ENCODE assay signal across 2 mouse cellular contexts in genomic region chr7:44304775-44305641, GRCm38 (mm10).
A peak's percentile ranks its signal among the peaks of the same experiment; 100 is the strongest.
TF ChIP-seq lines count a peak whose summit lies in the region.

No protein-coding gene starts in this region.

TF ChIP-seq in C2C12, 6 proteins besides CTCF, POLR2A, EP300 and RAD21:
- TF ChIP-seq CEBPB (IDR thresholded peaks at IDR 0.05; ENCODE audit: low read depth) (no peak), MYOG (IDR thresholded peaks at IDR 0.05; ENCODE audit: control insufficient read depth, extremely low read depth, insufficient read length) (no peak), USF1 (IDR thresholded peaks at IDR 0.05; ENCODE audit: low read depth) (no peak), FOSL1 (IDR thresholded peaks at IDR 0.05; ENCODE audit: insufficient read depth, low read length, poor library complexity, severe bottlenecking) (no peak), MYOD1 (IDR thresholded peaks at IDR 0.05; ENCODE audit: control insufficient read depth, insufficient read length, low read depth) (no peak), MAX (IDR thresholded peaks at IDR 0.05) (no peak)

TF ChIP-seq in myocyte, 11 proteins besides CTCF, POLR2A, EP300 and RAD21:
- TF ChIP-seq USF1 (IDR thresholded peaks at IDR 0.05; ENCODE audit: low read depth) (no peak), SRF (IDR thresholded peaks at IDR 0.05; ENCODE audit: control insufficient read depth, insufficient read length, low read depth) (no peak), E2F4 (IDR thresholded peaks at IDR 0.05; ENCODE audit: insufficient read depth) (no peak), MYOG (IDR thresholded peaks at IDR 0.05; ENCODE audit: control insufficient read depth in 1 of 3, insufficient read depth in 1 of 3, insufficient read length in 2 of 3, low read depth in 2 of 3) (peak in 1 of 3 experiments; percentile 1), MAX (IDR thresholded peaks at IDR 0.05; ENCODE audit: low read depth) (no peak), POLR2AphosphoS2 (IDR thresholded peaks at IDR 0.05; ENCODE audit: insufficient read length, low read depth) (peak; percentile 99), TCF3 (IDR thresholded peaks at IDR 0.05; ENCODE audit: insufficient read length, low read depth) (no peak), REST (IDR thresholded peaks at IDR 0.05; ENCODE audit: insufficient read depth, insufficient read length) (peak; percentile 56), TCF12 (IDR thresholded peaks at IDR 0.05; ENCODE audit: insufficient read depth, poor library complexity, severe bottlenecking) (no peak), MYOD1 (IDR thresholded peaks at IDR 0.05; ENCODE audit: control insufficient read depth in 1 of 3, insufficient read length in 2 of 3, low read depth in 2 of 3) (no peak), CEBPB (IDR thresholded peaks at IDR 0.05; ENCODE audit: insufficient read depth, poor library complexity, severe bottlenecking) (no peak)
TF ChIP-seq in myocyte: peak in this region for 3.
